Mouse (Mus musculus) hindbrain, embryonic 12.5 days (tissue): ENCODE results near the gene Vax2. TPM values are rescaled to one million over a fixed set of nuclear protein-coding genes. Genes with fewer than 3 reads are reported as not detected.
A peak's percentile ranks its signal among the peaks of the same experiment; 100 is the strongest.

Experiments used
- ATAC-seq: fragments of 200-750 bp; cut with Nextera tagmentation; 2 replicates; pipeline ENCODE4 v1.8.0; 2017; ENCODE audit warnings: moderate TSS enrichment; ENCODE audit not compliant: low FRiP score
- H3K27ac ChIP-seq: fragments of 300-500 bp; sonication (generic); 2 replicates; pipeline ENCODE4 v1.5.1; 2016; ENCODE audit warnings: mild to moderate bottlenecking
- H3K27me3 ChIP-seq: fragments of 300-500 bp; sonication (generic); 2 replicates; pipeline ENCODE4 v1.6.1; 2016; ENCODE audit warnings: mild to moderate bottlenecking
- H3K36me3 ChIP-seq: fragments of 300-500 bp; sonication (generic); 2 replicates; pipeline ENCODE4 v1.6.1; 2016; ENCODE audit warnings: mild to moderate bottlenecking
- H3K4me1 ChIP-seq: fragments of 300-500 bp; sonication (generic); 2 replicates; pipeline ENCODE4 v1.6.1; 2016
- H3K4me2 ChIP-seq: fragments of 300-500 bp; sonication (generic); replicated peaks from 2 replicates; pipeline ENCODE4 v1.6.1; 2016; ENCODE audit warnings: mild to moderate bottlenecking
- H3K4me3 ChIP-seq: fragments of 300-500 bp; sonication (generic); 2 replicates; pipeline ENCODE4 v1.5.1; 2016; ENCODE audit warnings: mild to moderate bottlenecking
- H3K9ac ChIP-seq: fragments of 300-500 bp; sonication (generic); 2 replicates; pipeline ENCODE4 v1.6.1; 2016; ENCODE audit warnings: mild to moderate bottlenecking, moderate library complexity
- H3K9me3 ChIP-seq: fragments of 300-500 bp; sonication (generic); replicated peaks from 2 replicates; pipeline ENCODE4 v1.6.1; 2016; ENCODE audit warnings: mild to moderate bottlenecking
- WGBS: fragments of 180-500 bp; shearing (Covaris S2); methylation state at CpG from one replicate; pipeline ENCODE4 v1.1.7; 2016; 5-methylcytosine and 5-hydroxymethylcytosine counted together
- polyA plus RNA-seq: library from polyadenylated mRNA; unstranded; fragments of >200 nt; fragmentation: Nextera tagmentation; extraction: Ambion mirVana; gene quantifications from 2 replicates; pipeline ENCODE4 v1.2.1, GENCODE M21; 2016

Vax2 gene
- polyA plus RNA-seq, 1 experiment from 2014 or later = not detected

- Histone ChIP-seq H3K4me1 (peaks cover 12% of the 10 kb centered on the region), H3K4me3 (peak within 1 kb of the TSS; percentile 74), H3K27me3 (no peaks in the 10 kb centered on the region; the same call in 1 of the 2 replicates), H3K4me2 (peak within 1 kb of the TSS; percentile 78), H3K36me3 (peaks cover 20% of the 10 kb centered on the region), H3K9me3 (no peaks in the 10 kb centered on the region), H3K27ac (peak within 1 kb of the TSS; percentile 64), H3K9ac (peak within 1 kb of the TSS; percentile 89)
- ATAC-seq = peak; percentile 93
- under 1% methylated on average over 45 of the region's 45 CpGs for WGBS
Observed at GRCm38 (mm10) chr6:83775638-83776293, 64.7 kb downstream of the Vax2 start, which contains the start of gene Tex261. Tex261 (minus strand) TSS chr6:83775813.

GRCm38 (mm10) chr6:83778306-83778705, 67.2 kb downstream of the Vax2 start:
- WGBS = 78% methylated on average over 7 of the region's 7 CpGs

GRCm38 (mm10) chr6:83779026-83779425, 68.0 kb downstream of the Vax2 start:
- H3K9me3 ChIP-seq = no peaks in the 10 kb centered on the region
- H3K27ac ChIP-seq = no peak overlapping the region
- H3K36me3 ChIP-seq = no peaks in the 10 kb centered on the region
- peaks cover 11% of the 10 kb centered on the region for H3K4me1 ChIP-seq
- H3K27me3 ChIP-seq = no peaks in the 10 kb centered on the region; the same call in 1 of the 2 replicates
- no peak overlapping the region for H3K4me3 ChIP-seq
- no peak overlapping the region for H3K9ac ChIP-seq
- no peak for ATAC-seq
- 7% methylated on average over 5 of the region's 5 CpGs for WGBS
- H3K4me2 ChIP-seq = no peak overlapping the region

More at GRCm38 (mm10) chr6:83778306-83778705, 67.2 kb downstream of the Vax2 start:
- H3K9me3 ChIP-seq = no peaks in the 10 kb centered on the region
- H3K4me3 ChIP-seq = no peak overlapping the region
- no peaks in the 10 kb centered on the region for H3K36me3 ChIP-seq
- no peak overlapping the region for H3K4me2 ChIP-seq
- no peak for ATAC-seq
- H3K9ac ChIP-seq = no peak overlapping the region
- no peaks in the 10 kb centered on the region; the same call in 1 of the 2 replicates for H3K27me3 ChIP-seq
- no peak overlapping the region for H3K27ac ChIP-seq
- H3K4me1 ChIP-seq = peaks cover 12% of the 10 kb centered on the region

GRCm38 (mm10) chr6:83786426-83786825, 75.4 kb downstream of the Vax2 start:
- Histone ChIP-seq H3K4me2 (no peak overlapping the region), H3K4me3 (no peak overlapping the region), H3K27me3 (no peaks in the 10 kb centered on the region), H3K27ac (no peak overlapping the region), H3K36me3 (no peaks in the 10 kb centered on the region), H3K9me3 (no peaks in the 10 kb centered on the region), H3K4me1 (no peaks in the 10 kb centered on the region), H3K9ac (no peak overlapping the region)
- 81% methylated on average over 3 of the region's 3 CpGs for WGBS
- no peak for ATAC-seq

Other genes starting within 250 kb of the Vax2 start
- gene Dguok, start 204.3 kb upstream of the Vax2 start, polyA plus RNA-seq = 64.3 and 64.5 TPM in 2 replicates
- 2.5 and 3.9 TPM in 2 replicates for gene Actg2, start 175.0 kb upstream of the Vax2 start, polyA plus RNA-seq
- gene Stambp, start 138.5 kb upstream of the Vax2 start, polyA plus RNA-seq = 30.6 and 37.1 TPM in 2 replicates
- not detected in 2 replicates for gene Clec4f, start 55.1 kb upstream of the Vax2 start, polyA plus RNA-seq
- gene Cd207, start 33.4 kb upstream of the Vax2 start, polyA plus RNA-seq = not detected in 2 replicates
- gene Atp6v1b1, start 31.7 kb downstream of the Vax2 start, polyA plus RNA-seq = 0.23 TPM in 1 of 2 replicates, not detected in the other
- 0.13 TPM in 1 of 2 replicates, not detected in the other for gene Ankrd53, start 51.4 kb downstream of the Vax2 start, polyA plus RNA-seq
- 62.2 and 65.8 TPM in 2 replicates for gene Tex261, start 64.5 kb downstream of the Vax2 start, polyA plus RNA-seq
- 61.3 and 65.7 TPM in 2 replicates for gene Nagk, start 83.7 kb downstream of the Vax2 start, polyA plus RNA-seq
- 20.7 and 27.9 TPM in 2 replicates for gene Paip2b, start 120.5 kb downstream of the Vax2 start, polyA plus RNA-seq
- 103 and 104 TPM in 2 replicates for gene Zfp638, start 155.8 kb downstream of the Vax2 start, polyA plus RNA-seq